Mouse (Mus musculus) brown adipose tissue, adult 24 weeks (tissue): ENCODE data around the gene Olfr181. TPM values are rescaled to one million over a fixed set of nuclear protein-coding genes. Genes with fewer than 3 reads are reported as not detected.

Source experiments
- H3K27ac ChIP-seq: fragments of 200-500 bp; replicated peaks from 2 replicates; pipeline ENCODE4 v1.5.1; 2012; ENCODE audit warnings: low read depth, mild to moderate bottlenecking, low read length
- H3K4me1 ChIP-seq: fragments of 200-500 bp; 2 replicates; pipeline ENCODE4 v1.6.1; 2012; ENCODE audit warnings: low read length, mixed read lengths; ENCODE audit not compliant: control insufficient read depth, insufficient read depth, insufficient read length
- H3K4me3 ChIP-seq: fragments of 200-500 bp; 2 replicates; pipeline ENCODE4 v1.5.1; 2012; ENCODE audit warnings: low read depth, mild to moderate bottlenecking, low read length, moderate library complexity; ENCODE audit not compliant: insufficient read depth
- polyA plus RNA-seq: library from polyadenylated mRNA; stranded (reverse); fragments of >200 nt; gene quantifications from 2 replicates; pipeline ENCODE4 v1.2.4, GENCODE M21; 2012; ENCODE audit not compliant: missing spikeins, insufficient read depth, insufficient read length

Olfr181 gene
- not detected in 2 replicates for polyA plus RNA-seq

- Histone ChIP-seq H3K27ac (no peak within 1 kb of the TSS), H3K4me1 (no peaks in the 10 kb centered on the region), H3K4me3 (no peak within 1 kb of the TSS)
Measured at GRCm38 (mm10) chr16:58928655-58929054, at the start of gene Olfr181. Olfr181 (minus strand) TSS chr16:58928755.

DNA sequence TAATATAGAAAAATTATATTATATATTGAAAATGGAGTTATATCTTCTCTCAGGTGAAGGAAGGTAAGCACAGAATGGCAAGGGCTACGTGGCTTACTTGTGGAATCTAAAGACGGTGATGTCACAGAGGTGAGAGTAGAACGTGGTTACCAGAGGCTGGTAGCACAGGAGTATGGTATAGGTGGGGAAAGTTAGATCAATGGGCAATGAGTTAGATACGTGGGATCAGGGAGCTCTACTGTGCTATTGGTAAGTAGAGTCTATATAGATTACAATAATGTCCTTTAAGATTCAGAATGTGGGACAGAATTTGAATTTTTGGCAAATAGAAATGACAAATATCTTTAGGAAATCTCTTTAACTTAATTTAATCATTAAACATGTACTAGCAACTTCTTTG is 737 bp upstream of the Olfr181 start, which contains the start of gene Olfr180:
TSS of gene Olfr180 (minus strand) at position 101 of the 400 bp plus-strand sequence.
- no peak within 1 kb of the TSS for H3K27ac ChIP-seq
- H3K4me1 ChIP-seq = no peaks in the 10 kb centered on the region
- H3K4me3 ChIP-seq = no peak within 1 kb of the TSS

DNA sequence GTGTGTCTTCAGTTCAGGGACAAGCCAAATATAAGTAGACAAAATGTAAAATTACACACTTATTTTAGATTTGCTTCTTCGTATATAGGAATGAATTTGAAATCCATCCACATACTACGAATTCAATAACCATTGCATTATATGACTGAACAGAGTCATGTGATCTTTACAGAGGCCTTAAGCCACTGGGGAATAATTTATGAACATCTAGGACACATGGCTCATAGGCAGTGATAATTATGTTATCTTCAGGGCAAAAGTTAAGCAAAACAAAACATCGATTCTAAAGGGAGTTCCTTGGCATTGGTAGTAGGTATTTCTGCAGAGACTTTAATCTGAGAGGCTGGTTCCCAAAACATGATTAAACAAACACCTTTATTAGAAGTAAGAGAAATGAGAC is 36.6 kb downstream of the Olfr181 start, which contains the start of gene Olfr178:
TSS of gene Olfr178 (minus strand) at position 101 of the 400 bp plus-strand sequence.
- no peaks in the 10 kb centered on the region for H3K4me1 ChIP-seq
- no peak within 1 kb of the TSS for H3K27ac ChIP-seq
- H3K4me3 ChIP-seq = no peak within 1 kb of the TSS

DNA sequence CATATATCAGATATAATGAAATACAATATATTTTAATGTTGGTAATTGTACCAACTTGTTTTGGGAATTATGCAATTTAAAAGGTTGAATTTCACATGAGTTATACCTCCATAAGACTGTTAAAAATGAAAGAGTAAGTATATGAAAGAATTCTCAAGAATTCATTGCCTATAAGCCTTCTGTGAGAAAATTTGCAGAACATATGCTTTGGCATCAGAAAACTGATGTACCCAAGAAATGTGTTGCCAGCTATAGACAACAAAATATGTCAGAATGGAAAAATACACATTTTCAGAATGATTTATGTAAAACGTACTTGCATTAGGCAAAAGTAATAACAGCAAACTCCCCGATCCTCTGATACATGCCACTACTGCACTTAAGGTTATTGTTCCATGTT is 44.1 kb downstream of the Olfr181 start:
- Histone ChIP-seq H3K27ac (no peak overlapping the region), H3K4me3 (no peak overlapping the region), H3K4me1 (no peaks in the 10 kb centered on the region)

Other genes starting within 250 kb of the Olfr181 start
- not detected in 2 replicates for gene Gpr15, start 209.7 kb downstream of the Olfr181 start, polyA plus RNA-seq
- 22.5 and 41.1 TPM in 2 replicates for gene Cldnd1, start 200.8 kb downstream of the Olfr181 start, polyA plus RNA-seq
- not detected in 2 replicates for gene Olfr172, start 165.6 kb downstream of the Olfr181 start, polyA plus RNA-seq
- not detected in 2 replicates for gene Olfr173, start 128.5 kb downstream of the Olfr181 start, polyA plus RNA-seq
- gene Olfr175-ps1, start 102.0 kb downstream of the Olfr181 start, polyA plus RNA-seq = not detected in 2 replicates
- not detected in 2 replicates for gene Olfr177, start 54.0 kb downstream of the Olfr181 start, polyA plus RNA-seq
- not detected in 2 replicates for gene Olfr178, start 36.7 kb downstream of the Olfr181 start, polyA plus RNA-seq
- not detected in 2 replicates for gene Olfr180, start 637 bp upstream of the Olfr181 start, polyA plus RNA-seq
- not detected in 2 replicates for gene Olfr183, start 66.6 kb upstream of the Olfr181 start, polyA plus RNA-seq
- not detected in 2 replicates for gene Olfr186, start 101.5 kb upstream of the Olfr181 start, polyA plus RNA-seq
- gene Olfr187, start 111.0 kb upstream of the Olfr181 start, polyA plus RNA-seq = not detected in 2 replicates
- gene Olfr190, start 149.2 kb upstream of the Olfr181 start, polyA plus RNA-seq = not detected in 2 replicates
- gene Olfr191, start 161.1 kb upstream of the Olfr181 start, polyA plus RNA-seq = not detected in 2 replicates
- gene Olfr193, start 183.1 kb upstream of the Olfr181 start, polyA plus RNA-seq = not detected in 2 replicates
- gene Olfr194, start 192.3 kb upstream of the Olfr181 start, polyA plus RNA-seq = not detected in 2 replicates
- not detected in 2 replicates for gene Olfr195, start 218.3 kb upstream of the Olfr181 start, polyA plus RNA-seq
- not detected in 2 replicates for gene Olfr196, start 241.7 kb upstream of the Olfr181 start, polyA plus RNA-seq